Mouse (Mus musculus) heart, adult 11 months (tissue): ENCODE results near the gene Fbxl13.
"Not testable (repeated sequence)": the region's sequence is repeated elsewhere in the genome, so short reads cannot be mapped to it uniquely, and the experiment has no call there.

Source experiments
- DNase-seq: peaks from one replicate; pipeline ENCODE4 v3.0.0; 2022

Gene Fbxl13

DNA sequence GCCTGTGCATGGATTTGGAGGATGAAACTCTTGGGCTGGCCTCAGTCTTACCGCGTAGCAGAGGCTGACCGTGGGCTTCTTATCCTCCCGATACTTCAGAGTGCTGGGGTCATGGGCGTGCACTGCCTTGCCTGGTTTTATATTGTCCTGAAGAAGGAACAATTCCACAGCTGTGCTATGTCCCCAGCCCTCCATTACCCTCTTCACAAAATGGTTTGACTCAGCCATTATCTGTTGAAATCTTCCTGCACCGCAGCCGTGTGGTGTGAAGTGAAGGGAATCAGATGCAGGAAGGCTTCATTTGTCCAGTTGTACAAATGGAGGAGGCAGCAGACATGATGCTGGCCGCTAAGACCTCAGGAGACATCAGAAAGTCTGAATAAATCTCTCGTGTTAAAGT lies 11.5 kb upstream of the Fbxl13 start:
- DNase-seq, result peak; percentile 66

DNA sequence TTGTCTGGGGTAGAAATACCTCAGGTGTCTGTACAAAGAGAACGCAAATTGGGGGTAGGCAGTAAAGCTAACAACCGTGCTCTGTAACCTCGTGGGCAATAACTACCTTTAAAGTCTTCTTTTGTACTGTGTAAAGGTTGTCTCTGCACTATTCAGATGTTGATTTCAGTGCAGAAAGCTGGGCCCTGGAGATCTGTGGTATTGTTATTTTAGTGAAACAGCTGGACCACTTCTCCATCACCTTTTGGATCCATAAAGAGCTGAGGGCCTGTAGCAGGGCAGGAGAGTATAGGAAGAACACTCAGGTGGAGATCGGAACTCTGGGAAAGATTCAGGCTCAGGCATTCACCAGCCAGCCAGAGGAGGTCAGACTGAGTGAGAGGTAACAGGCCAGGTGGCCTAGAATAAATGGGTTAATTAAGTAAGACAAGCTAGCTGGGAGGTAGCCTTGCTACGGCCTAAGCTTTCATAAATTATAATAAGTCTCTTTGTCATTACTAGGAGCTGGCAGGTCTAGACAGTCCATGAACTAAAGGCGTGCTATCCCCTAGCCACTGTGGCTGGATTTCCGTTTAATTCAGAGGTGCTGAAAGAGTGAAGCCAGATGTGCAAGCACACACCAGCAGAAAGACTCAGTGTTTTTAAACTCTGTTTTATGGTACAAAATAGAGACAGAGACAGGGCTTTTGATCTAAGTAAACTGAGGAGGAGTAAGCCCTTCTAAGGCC lies 6.6 kb upstream of the Fbxl13 start:
- DNase-seq, result peak; percentile 35

DNA sequence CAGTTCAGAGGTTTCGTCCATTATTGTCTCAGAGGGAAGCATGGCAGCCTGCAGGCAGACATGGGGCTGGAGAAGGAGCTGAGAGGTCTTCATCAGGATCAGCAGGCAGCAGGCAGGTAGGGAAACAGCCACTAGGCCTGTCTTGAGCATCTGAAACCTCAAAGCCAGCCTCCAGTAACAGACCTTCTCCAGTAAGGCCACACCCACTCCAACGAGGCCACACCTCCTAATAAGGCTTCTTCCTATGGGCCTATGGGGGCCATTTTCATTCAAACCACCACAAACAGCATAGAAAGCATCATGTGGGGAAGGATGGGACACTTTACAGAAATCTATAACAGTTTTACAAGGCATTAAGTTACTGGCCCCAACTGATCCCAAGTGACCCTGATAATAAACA lies 5.3 kb upstream of the Fbxl13 start:
- DNase-seq, result peak; percentile 50

DNA sequence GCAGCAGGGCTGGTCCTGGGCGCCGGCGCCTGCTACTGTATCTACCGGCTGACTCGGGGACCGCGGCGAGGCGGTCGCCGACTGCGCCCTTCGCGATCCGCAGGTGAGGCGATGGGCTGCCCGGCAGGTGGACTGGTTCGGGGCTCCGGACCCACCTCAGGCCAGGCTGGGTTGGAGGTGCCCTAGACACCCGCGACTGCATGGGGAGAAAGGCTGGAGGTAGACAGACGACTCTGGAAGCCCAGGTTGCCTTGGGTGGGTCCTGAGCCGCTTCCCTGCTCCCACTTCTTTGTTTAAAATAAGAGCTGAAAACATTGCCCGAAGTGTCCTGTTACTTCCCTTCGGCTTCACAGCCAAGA lies 678 bp upstream of the Fbxl13 start:
- no peak for DNase-seq

DNA sequence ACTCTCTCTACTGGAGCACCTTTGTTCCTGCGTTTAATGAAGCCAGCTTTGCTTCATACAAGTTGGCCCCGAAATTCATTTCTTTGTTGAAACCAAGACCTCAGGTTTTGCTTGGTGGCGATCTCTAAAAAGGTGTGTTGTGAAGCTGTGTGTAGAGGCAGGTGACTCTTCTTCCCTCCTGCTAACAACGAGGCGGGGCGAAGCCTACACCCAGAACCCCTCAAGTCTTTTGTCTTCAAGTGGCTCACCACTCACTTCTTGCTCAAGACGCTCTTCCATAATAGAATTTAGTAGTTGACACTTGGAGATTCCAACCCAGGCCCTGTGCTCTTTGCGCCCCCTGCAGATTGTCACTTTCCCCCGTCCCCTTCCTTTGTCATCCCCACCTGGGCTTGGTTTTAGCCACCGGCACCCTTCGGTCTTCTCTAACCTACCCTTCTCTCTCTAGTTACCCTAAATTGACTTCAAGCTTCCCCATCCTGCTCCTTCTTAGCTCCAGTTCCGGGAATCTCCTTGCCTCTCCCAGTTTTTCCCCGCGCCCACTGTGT lies 469 bp downstream of the Fbxl13 start:
- no peak for DNase-seq

DNA sequence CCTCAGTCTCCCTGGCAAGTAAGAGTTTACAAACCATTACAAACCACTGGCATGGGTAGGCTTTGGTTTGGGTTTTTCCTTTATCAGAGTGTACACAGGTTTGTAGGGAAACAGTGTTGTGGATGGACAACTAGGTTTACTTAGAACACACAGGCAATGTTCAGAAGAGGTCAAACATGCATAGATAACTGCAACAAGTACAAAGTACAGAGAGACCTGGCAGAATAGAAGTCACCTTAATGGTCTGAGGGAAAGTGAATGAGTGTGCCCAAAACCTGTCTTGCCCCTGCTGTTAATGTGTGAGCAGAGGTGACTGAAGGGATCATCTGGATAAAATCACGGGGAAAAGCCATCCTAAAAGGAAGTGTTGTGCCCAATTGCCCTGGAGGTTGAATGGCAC lies 1.8 kb downstream of the Fbxl13 start:
- DNase-seq, result no peak

DNA sequence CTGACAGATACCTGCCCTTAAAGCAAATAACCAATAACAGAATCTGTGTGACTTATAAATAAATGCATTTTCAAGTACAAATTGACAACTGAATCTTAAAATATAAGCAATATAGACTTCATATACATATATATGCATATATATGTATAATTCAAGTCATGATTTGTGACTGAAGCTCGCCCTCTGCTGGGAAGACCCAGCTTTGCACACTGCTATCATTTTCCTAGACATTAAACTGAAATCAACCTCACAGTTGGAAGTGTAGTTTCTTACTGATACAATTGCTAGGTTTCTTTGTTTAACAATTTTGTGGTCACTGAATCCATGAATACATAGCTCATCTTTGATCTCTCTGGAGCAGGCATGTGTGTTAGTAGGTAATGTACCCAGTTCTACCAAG lies 4.5 kb downstream of the Fbxl13 start:
- DNase-seq, result peak; percentile 54

DNA sequence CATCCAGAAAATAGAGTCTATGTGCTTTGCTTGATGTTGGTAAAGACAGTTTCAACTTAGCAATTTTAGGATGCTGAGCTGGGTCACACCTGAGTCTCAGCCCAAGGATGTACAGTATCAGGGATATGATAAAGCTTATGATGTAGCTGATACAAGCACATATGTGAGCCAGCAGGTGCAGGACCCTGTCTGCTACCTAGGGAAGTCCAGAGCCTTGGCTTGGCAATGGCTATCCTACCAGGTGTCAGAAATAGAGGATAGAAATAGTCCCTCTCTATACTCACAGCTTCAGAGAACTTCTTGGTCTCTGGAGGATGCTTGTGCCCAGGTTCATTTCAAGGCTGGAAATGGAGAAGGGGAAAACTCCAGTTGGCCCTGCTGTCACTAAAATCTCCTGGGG lies 19.5 kb downstream of the Fbxl13 start:
- DNase-seq, result peak; percentile 71

DNA sequence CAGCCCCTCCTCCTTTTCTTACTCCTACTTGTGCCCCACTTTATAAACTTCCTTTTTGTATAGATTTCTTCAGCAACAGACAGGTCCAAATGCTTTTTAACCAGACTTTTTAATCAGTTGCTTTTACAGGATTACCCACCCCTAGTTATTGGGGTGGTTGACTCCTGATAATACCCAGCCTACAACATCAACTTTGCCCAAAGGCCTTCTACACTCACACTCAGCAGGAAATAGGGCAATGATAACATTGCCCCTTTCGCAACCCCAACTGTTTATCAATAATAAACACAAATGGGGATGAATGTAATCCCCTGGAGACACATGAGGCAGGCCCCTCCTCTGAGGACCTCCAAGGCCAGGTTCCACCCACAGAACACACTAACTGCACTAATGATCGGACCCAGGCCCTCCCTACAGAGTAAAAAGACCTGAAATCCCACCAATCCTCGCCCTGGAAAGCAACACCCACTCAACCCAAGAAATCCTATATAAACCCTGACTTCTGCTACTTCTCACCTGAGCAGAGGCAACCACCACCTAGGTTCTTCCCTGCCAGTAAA lies 28.9 kb downstream of the Fbxl13 start:
- DNase-seq, result peak; percentile 84

DNA sequence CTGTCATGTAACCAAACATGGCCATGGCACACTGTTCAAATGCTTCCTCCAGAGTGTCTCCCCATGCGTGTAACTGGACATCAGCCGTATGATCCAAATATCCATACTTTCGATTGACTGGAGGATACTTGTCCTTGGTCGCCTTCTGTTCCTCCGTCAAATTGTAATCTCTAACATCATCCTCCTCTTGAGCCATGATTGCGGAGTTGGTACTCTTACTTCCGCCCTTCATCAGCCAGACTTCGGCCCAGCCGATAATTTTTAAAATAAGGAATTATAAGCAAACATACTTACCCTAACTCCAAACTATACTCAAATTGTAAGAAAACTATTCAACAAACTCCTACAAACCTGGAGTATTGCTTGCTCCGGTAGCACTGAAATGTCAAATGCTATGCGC lies 31.1 kb downstream of the Fbxl13 start:
- not testable (repeated sequence) for DNase-seq

DNA sequence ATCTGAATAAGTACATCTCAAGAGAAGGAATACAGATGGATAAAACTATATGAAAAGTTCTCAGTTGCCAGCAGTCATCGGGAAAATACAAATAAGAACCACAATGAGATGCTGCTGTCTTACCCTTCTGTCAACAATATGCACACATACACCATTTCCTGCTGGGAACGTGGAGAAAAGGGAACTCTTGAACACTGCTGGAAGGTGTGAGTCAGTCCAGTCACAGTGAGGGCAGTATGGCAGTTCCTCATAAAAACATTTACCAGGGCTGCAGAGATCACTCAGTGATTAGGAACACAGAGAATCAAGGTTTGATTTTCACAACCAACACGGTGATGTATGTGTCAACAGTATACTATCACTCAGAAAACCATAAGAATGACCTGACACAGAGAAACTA lies 34.4 kb downstream of the Fbxl13 start:
- peak; percentile 61 for DNase-seq

DNA sequence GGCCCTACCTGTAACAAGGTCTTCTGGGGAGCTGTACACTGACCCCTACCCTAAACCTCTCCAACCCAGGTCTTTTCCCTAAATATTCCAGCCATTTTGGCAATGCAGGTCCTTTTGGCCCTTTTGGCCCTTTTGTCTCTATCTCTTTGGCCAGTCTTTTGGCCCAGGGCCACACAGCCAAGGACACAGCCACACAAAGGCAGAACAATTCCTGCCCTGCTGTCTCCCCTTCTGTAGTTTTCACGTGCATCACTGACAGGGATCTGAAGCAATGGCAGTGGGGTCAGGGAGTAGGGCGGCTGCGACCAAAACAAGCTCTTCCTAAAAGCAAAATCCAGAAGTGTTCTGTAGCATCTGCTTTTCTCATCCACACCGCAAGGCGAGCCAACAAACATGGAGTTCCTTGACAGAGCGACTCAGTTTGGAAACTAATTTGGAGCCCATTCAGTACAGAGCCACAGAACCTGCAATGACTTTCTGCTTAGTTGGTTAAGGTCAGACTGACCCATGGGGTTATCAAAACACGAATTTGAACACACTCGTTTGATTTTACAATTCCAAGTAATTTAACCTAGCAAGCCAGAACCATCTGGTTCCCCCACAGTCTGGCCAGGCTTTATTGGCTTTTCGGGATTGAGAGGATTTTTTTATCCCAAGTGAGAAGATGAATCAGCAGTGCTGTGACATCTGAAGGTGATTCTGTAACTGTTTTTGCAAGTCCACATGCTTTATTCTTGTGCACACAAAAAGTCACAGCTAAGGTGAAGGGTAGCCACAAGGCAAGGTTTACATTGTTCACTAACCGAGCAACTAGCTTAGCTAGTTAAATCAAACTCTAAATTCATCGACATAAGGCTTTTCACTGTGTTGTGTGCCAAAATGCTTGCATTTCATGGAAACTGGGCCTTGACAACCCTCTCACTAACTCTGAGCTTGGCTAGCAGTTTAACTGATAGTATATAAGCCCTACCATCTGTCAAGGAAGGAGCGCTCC lies 36.8 kb downstream of the Fbxl13 start:
- peak; percentile 91 for DNase-seq

DNA sequence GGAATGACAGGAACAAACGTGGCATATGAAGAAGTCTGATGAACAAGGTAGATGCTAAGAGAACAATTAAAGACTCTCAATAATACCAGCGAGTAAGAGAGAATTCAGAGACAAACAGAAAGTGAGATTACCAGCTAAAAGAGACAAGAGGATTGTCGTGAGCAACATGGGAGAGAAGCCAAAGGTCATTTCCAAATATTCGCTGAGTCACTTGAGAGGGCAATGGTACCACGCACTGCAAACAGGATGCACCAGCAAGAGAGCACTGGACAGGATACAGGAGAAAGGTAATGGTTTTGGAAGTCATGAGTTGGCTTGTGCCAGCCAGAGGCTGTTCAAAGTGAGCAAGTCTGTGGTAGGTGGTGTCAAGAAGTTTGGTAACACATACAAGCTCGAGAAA lies 39.5 kb downstream of the Fbxl13 start:
- peak; percentile 33 for DNase-seq

DNA sequence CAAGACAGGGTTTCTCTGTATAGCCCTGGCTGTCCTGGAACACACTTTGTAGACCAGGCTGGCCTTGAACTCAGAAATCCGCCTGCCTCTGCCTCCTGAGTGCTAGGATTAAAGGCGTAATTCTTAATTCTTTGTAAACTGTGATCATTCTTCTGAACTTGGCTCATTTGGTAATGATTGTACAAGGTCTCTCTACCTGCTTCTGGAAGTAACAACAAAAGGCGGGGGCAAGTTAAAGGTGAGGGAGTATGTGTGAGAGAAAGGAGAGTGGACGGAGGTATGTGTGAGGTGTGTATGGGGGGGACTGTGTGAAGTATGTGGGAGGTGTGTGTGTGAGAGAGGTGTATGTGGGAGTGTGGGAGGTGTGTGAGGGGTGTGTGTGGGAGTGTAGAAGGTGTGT lies 45.5 kb downstream of the Fbxl13 start:
- DNase-seq, result peak; percentile 64

DNA sequence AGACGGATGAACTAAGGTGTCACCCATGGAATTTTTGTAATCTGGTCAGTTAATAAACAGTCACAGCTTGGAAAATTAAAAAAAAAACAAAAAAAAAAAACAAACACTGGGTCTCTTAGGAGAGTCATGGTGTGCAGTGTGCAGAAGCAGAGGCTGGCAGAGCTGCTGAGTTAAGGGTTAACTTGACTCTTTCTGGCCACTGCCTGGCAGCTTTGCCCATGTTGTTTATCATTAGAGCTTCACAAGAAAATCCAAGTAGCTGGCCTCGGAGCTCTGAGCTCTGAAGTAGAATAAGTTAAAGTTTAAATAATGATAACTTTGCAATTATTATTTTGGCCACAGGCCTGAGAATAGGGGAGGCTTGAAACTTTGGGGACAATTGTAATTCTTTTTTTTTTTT lies 45.9 kb downstream of the Fbxl13 start:
- peak; percentile 85 for DNase-seq

DNA sequence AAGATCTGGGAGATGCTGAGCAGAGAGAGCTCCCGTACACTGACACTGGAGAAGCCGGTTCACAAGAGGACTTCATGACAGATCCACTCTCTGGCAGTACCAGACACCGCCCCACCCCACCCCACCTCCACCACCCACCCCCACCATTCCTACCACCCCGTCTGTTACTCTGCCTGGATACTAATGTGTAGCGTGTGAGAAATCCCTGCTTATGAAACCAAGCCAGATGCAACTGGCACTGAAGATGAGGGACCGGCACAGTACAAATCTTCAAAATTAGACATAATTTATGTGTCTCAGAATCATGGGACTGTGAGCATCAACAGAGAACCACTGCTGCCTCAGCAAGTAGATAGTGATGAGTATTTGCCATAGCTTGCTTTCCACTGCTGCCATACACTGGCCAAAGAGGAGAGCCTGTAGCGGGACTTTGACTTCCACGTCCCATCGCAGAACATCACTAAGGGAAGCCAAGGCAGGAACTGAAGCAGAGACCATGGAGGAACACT lies 52.2 kb downstream of the Fbxl13 start:
- peak; percentile 78 for DNase-seq

DNA sequence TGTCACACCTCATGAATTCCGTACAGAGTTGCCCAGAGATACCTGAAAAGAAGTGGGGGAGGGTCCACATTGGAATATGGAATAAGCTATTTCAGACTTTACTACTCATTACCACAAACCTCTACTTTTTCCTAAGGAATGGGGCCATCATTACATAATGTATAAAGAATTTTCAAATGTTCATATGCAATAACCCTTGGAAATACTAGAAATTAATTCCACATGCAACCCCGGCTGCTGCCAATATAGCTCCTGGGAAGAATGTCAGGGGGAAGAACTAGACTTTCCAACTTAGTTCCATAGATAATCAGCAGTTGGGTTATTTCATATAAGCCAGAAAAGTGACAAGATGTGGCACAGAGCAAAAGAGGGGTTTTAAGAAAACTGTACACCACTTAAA lies 53.3 kb downstream of the Fbxl13 start:
- no peak for DNase-seq

DNA sequence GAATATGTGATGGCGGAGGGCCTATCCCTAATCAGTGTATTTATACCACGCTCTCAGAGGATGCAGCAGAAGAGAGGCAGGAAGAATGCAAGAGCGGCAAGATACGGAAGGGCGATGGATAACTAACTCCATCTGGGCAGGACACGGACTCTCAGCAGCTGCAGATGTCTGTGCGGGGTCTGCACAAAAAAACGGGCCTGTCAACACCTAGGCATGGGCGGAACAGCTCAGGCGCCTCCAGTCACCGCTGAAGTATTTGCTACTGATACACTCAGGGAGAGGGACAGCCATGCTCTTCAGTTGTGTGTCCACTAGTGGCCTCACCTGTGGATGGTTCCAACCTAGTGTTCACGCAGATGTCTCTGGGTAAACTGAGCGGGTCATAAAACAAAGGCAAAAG lies 57.2 kb downstream of the Fbxl13 start:
- DNase-seq, result peak; percentile 59

DNA sequence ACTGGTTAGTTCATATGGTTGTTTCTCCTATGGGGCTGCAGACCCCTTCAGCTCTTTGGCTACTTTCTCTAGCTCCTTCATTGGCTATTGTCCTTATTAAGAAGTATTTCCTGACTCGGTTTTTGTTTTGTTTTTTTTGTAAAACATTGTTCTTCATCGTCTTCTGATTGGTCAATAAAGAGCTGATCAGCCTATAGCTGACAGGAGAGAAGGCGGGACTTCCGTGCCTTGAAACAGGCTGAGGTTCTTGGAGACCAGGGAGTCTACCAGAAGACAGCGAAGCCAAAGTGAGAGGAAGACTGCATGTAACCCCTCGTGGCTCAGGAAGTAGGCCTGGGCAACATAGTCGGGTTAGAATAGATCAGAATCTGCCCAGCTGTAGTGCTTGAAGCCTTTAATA lies 57.8 kb downstream of the Fbxl13 start:
- DNase-seq, result peak; percentile 37

DNA sequence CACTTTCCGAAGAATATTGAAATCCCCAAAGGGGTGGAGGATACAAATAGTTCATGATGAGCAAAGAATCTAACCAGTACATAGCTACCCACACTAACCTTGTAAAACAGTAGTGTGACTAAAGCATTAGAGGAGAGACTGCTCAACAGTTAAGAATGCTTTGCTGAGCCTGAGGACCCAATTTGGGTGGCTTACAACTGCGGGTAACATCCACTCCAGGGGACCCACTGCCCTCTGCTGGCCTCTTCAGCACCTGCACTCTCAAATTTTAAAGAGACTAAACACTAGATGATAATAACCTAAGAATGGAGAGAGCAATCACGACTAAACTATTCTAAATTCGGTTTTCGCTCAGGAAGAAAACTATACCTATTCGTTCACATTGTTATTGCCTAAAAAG lies 58.7 kb downstream of the Fbxl13 start:
- DNase-seq, result peak; percentile 72

DNA sequence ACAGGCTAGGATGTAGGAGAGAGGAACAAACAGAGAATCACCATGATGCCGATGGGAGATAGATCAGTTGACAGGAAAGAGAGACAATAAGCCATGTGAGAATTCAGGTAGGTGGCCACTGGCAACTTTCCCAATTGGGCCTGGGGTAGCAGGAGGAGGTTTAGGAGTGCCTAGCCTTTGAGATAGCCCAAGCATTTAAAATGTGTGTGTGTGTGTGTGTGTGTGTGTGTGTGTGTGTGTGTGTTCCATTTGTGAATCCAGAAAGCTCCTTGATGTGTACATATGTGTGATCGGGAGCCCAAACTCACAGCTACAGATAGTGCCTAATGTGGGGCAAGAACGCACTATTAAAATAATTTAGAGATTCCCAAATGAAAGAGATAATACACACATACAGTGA lies 67.3 kb downstream of the Fbxl13 start:
- DNase-seq, result peak; percentile 52

DNA sequence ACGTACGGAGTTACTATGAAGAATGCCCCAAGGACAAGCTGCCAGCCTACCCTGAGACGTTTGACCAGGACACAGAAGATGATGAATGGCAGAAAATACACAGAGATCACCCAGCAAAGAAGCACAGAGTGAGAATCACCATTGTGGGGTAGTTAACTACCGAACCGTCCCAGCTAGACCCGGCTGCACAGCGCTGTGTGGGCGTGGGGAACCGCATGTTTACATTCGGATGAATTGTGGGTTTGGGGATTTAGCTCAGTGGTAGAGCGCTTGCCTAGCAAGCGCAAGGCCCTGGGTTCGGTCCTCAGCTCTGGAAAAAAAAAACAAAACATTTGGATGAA lies 70.3 kb downstream of the Fbxl13 start:
- peak; percentile 61 for DNase-seq
